Mouse (Mus musculus) heart, adult 18-20 months (tissue): ENCODE results near the gene Dgkb. TPM values are rescaled to one million over a fixed set of nuclear protein-coding genes. Genes with fewer than 3 reads are reported as not detected.

Source experiments
- DNase-seq, 2 experiments: peaks; one replicate each; pipeline ENCODE4 v3.0.0; 2021 to 2022; ENCODE audit warnings: mixed read lengths in 1 of 2
- total RNA-seq, 2 experiments: library from RNA; stranded (reverse); gene quantifications; 2 replicates each; pipeline ENCODE4 v1.2.3; 2021

The Dgkb gene
- total RNA-seq, 2 experiments from 2014 or later, result 0.74 to 0.87 TPM

DNA sequence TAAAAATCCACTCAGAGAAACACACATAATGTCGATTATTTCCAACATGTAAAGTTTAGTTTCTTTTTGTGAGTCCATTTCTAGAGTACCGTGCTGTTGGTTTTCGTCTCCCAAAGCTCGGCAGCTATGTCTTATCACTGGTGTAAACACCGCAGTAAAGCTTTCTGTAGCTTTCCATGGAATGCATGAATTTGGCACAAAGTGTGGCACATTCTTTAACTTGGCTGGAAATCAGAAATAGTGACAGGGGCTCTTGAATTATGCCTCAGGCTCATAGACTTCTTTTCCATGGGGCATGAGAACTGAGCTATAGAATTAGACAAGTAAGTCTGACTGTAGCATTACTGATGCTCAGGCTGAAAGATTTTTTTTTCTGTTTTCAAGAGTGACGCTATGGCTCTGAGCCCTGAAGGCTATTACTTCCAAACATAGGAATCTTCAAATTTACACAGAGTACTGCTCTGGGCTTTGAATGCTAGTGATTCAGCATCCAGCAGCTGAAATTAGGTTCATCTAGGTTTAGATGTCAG lies 179.0 kb downstream of the Dgkb start:
- DNase-seq, result no peak

- DNase-seq, result peak in 1 of 2 experiments; percentile 4
Observed at GRCm38 (mm10) chr12:38017674-38018073, 200.1 kb downstream of the Dgkb start.

DNA sequence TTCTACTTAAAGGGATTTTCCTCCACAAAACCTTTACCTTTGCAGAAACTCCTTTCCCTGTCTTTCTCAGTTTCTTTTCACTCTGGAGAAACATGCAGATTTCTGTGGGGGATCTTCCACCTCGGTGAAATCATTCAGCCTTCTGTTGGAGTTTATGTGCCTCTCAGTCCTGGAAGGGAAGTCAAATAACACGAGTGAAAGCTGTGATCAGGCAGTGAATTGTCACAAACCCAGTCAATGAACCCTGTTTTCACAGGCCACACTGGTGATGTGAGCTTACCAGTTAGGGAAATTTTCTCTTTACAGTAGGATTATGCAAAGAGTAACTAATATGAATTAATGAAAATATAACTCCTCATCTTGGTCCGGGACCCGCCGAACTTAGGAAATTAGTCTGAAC lies 229.7 kb downstream of the Dgkb start:
- no peak for DNase-seq

- DNase-seq, result no peak
Observed at GRCm38 (mm10) chr12:38088224-38088623, 270.7 kb downstream of the Dgkb start.

DNA sequence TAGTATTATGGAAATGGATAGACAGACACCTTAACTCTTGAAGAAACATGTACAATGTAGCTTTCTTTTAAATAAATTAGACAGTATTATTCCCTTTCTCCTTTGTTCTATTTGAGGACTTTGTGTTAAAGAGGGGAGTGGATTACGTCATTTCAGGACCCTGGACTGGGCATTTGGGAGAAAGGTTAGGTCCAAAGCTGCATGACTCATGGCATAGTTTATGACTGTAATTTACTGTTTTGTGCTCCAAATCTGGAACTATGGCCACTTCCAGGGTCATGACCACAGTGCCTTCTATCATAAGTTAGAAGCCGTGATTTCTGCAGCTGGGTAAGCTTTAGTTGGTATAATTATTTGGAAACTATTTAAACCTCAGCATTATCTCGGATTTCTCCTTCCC lies 294.4 kb downstream of the Dgkb start:
- no peak for DNase-seq

GRCm38 (mm10) chr12:38114990-38115615 lies 297.6 kb downstream of the Dgkb start:
- peak in 1 of 2 experiments; percentile 5 for DNase-seq

DNA sequence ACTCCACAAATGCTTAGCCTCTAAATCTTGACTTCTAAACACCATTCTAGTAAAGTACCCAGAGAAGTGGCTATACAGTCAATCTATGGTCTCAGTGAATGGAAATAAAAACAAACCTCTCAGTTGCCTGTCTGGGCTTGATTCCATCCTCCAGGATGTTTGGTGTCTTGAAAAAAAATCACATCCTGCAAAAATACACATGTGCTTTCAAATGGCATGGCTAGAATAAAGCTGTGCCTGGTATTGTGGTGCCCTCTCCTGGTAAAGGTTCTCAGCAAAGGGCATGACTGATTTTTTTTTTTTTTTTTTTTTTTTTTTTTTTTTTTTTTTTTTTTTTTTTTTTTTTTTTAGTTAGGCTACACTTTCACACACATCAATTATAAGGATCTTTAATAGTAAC lies 306.0 kb downstream of the Dgkb start:
- peak in 1 of 2 experiments; percentile 6 for DNase-seq

DNA sequence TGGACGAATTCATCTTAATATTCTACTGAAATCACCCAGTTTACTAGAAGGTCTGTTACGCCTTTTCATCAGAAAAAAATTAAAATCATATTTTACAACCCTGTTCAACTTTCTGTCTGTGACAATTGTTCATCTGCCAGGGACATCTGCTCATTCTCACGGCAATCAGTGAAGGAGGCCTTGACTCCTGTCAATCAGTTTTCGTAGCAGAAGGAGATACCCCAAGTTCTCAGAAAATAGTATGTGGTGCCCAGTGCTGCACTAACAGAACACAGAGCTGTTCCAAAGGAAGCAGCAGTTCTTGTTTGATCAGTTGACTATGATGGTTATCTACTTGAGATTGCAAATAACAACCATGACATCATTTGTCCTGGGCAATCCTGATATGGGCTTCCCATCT lies 307.8 kb downstream of the Dgkb start:
- DNase-seq, result no peak

DNA sequence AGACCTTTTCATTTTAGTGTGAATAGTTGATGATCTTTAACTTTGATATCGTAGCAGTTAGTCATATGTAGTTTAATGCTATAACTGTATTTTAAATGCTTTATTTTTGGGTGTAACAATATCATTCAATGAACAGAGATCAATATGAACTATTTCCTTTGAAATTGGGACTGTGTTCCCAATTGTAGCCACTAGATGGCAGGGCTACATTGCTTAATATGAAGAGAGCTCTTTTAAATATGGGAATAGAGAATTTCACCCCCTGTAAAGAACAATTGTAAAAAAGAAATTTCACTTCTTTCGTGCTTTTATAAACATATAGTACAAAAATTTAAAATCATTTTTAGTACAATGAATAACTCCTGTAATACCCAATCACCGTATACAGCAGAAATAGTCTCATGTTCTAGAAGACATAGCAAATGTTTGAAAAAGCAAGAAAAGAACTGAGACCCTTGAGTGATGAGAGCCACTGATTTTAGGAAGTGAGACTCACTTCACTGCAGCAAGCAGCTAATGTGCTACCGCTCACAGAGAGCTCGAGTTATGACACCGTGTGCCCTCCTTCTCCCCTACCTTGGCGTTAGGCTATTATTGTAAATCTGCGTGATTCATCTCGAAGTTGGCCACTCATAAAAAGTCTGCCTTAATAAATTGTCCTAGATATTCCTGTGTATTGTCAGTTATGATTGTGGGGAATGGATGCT lies 312.8 kb downstream of the Dgkb start:
- peak; percentile 1 to 32 for DNase-seq

GRCm38 (mm10) chr12:38136379-38136778 lies 318.9 kb downstream of the Dgkb start:
- no peak for DNase-seq

DNA sequence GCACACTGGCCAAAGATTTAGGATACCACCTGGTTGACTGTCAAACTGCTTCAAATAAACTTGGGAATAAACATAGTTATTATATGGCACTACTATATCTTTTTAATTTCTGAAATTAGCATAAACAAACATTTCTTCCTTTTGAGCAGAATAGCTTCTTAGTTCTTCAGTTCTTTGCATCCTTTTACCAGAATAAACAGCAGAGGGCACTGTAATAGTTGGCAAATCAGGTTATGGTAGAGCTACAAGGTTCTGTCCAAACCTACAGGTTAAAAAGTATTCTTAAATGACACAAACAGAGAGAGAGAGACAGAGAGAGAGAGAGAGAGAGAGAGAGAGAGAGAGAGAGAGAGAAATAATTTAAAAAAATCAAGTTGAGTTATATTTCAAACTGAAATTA lies 322.5 kb downstream of the Dgkb start:
- peak in 1 of 2 experiments; percentile 6 for DNase-seq

GRCm38 (mm10) chr12:38232665-38233064 lies 415.1 kb downstream of the Dgkb start:
- no peak for DNase-seq

DNA sequence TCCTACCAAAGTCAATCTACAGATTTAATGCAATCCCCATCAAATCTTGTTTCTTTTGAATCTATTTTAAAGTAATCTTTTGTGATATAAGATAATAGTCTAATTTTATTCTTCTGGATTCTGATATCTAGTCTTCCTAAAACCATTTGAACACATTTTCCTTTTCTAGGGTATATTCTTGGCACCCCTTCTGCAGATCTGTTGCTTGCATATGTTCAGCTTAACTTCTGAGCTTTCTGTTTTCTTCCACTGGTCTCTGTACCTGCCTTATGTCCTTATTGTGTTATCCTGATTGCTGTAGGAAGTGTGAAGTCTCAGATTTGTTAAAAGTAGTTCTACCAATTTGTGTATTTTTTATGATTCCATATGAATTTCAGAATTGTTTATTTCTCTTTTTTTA lies 451.3 kb downstream of the Dgkb start:
- DNase-seq, result no peak

DNA sequence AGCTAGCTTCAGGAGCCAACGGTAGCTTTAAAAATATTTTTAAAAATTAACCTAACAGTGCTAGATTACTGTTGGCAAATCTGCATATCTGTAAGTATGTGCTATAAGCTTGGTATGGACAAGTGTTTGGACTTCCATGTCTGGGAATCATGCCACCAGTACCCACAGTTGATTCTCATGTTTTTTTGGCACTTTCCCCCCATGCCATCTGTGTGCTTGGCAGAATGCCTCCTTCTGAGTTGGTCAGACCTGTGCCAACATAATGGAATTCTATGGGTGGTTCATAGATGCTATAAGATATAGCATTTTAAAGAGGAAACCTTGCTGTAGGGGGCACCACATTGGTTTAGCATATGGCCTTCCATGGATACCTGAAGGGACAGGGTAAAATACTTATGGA lies 484.0 kb downstream of the Dgkb start:
- DNase-seq, result no peak

GRCm38 (mm10) chr12:38303841-38304240 lies 486.3 kb downstream of the Dgkb start:
- no peak for DNase-seq

GRCm38 (mm10) chr12:38304245-38304644 lies 486.7 kb downstream of the Dgkb start:
- no peak for DNase-seq

- no peak for DNase-seq
Observed at GRCm38 (mm10) chr12:38309885-38310284, 492.4 kb downstream of the Dgkb start.

DNA sequence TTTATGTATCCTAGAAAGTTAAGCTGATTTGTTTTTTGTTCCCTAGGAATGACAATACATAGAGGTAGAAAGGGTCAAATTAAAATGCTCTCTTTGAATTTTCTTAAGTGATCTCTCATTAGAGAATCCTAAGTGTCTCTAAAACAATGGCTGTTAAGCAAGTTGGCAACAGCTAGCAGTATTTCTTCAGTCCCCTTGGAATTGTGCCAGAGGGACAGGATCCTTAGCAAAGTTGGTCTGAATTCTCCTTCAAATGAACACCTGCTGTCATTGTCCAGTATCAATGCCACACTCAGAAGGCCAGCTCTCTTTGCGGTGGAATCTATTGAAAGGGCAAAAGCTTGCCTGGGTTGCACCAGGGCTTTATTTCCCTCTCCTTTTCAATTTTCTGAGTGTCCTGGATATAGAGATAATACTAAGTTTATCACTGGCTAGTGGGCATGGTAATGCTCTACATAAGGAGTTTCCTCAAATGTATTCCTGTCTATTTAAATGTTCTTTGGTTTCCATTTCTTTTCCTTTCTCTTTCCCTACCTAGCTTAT lies 510.3 kb downstream of the Dgkb start:
- DNase-seq, result no peak

GRCm38 (mm10) chr12:38328779-38329178 lies 511.3 kb downstream of the Dgkb start:
- DNase-seq, result no peak

DNA sequence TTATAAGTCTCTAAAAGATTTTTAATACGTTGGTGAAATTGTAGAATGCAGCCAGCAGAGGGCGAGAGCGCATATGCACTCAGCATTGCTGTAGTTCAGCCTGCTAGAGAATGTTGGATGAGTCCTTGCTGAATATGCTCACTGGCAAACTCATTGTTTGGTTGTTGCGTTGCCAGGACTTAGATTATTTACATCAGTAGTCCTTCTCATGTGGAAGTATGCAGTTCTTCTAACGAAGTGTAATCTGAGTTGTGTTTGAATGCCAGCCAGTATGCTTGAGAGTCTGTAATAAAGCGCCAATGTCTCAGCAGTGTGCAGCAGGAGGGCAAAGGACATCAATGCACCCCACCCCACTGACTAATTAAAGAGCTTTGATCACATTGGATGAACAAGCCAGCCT lies 525.1 kb downstream of the Dgkb start:
- peak; percentile 19 to 44 for DNase-seq

DNA sequence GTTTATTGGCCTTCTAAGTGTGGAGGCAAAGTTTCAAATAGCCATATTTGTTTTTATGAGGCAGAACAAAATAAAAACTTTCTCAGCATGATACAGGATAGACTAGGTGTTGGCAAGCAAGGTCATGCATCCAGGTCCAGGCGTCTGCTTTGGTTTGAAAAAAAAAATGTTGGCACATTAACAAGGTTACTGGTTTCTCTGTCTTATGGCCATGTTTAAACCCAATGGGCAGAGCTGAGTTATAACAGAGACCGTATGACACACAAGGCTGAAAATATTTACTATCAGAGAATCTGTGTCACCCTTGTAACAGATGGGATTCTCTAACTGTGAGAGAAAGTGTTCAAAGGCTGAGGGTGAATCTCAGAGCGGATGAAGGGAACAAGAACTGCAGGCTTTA lies 535.0 kb downstream of the Dgkb start:
- no peak for DNase-seq

DNA sequence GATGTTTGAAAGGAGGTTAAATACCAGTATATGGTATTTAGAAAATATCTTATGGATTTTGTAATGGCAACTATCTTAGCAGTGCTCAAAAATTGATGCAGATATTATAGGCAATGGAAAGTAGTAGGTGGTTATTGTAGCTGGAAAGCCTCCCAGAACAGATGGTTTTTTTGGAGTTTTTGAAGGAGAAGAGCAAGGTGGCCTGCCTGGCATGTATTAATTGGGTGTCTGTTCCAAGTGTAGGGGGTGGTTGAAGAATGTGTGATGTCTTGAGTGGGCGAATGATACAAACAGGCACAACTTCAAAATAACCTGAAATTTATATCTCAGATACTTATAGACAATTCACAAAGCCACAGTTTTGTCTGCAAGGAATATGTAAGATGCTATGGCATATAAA lies 538.9 kb downstream of the Dgkb start:
- no peak for DNase-seq

GRCm38 (mm10) chr12:38361491-38361890 lies 544.0 kb downstream of the Dgkb start:
- no peak for DNase-seq

DNA sequence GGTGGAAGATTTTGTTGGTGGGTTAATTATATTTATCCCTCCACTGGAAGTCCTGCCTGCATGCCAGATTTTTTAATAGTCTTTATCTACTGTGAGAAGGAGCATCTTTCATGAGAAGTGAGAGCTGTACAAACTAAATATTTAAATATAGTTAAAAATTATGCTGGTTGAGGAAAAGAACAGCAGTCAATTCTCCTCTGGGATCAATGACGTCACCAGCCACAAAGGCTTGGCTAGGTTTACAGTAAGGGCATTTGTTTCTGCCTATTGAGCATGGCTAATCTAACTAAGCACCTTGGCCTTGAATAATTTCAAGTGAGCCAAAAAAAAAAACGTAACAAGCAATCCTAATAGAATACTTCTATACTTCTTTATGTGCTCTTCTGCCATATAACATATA lies 554.1 kb downstream of the Dgkb start:
- no peak for DNase-seq
